Mouse (Mus musculus): ENCODE measurements around the gene Gm10518. TPM values are rescaled to one million over a fixed set of nuclear protein-coding genes. Genes with fewer than 3 reads are reported as not detected.

Gene Gm10518
- not detected in 2 replicates for polyA plus RNA-seq (2012; ENCODE audit: insufficient read depth, low replicate concordance)

DNA sequence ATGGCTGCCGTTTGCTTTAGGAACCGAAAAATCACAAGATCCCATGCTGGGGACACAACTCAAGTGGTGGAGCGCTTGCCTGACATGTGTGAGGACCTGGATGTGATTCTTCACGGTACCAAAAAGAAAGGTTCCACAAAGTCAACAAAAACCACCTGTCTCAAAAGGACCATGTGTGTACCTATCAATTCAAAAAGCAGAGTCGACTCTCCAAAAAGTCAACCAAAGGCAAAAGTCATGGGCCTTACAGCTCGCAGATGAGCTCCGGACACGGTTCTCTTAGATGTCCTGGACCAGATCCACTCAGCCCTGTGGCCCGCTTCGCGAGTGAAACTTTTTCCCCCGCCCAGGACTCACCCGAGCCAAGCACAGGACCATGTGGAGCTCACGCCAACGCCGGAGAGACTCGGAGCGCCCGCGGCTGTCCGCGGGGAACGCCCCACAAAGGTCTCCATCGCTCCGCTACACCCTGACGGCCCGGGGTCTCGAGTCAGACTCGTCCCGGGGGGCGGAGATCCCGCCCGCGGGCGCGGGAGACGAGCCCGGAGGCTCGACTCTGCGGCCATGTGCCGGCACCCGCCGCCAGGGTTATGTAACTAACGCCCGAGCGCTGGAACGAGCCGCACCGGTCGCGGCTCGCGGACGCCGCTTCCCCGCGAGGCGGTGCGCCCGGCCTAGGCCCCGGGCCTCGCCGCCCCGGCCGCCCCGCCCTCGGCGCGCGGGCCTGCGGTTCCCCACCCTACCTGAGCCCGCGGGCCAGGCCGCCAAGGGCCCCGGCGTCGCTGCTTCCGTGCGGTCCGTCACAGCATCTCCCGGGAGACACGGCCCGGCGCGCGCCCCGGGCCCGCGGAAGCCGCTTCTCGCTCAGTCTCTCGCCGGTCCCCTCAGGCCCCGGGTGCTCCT is at the start of gene Gm10518:
TSS of gene Gm10518 (plus strand) at position 767 of the 903 bp plus-strand sequence.
- Histone ChIP-seq H3K4me3 (replicated peaks) (peak within 1 kb of the TSS; percentile 95), H3K9me3 (no peaks in the 10 kb centered on the region), H3K27me3 (replicated peaks) (no peaks in the 10 kb centered on the region), H3K4me1 (peaks cover 52% of the 10 kb centered on the region), H3K36me3 (replicated peaks; ENCODE audit: low read length) (peaks cover 18% of the 10 kb centered on the region)
- TF ChIP-seq FLI1 (IDR thresholded peaks at IDR 0.05; ENCODE audit: low read length) (no peak), GATA1 (IDR thresholded peaks at IDR 0.05; ENCODE audit: borderline replicate concordance, low read length) (no peak)

DNA sequence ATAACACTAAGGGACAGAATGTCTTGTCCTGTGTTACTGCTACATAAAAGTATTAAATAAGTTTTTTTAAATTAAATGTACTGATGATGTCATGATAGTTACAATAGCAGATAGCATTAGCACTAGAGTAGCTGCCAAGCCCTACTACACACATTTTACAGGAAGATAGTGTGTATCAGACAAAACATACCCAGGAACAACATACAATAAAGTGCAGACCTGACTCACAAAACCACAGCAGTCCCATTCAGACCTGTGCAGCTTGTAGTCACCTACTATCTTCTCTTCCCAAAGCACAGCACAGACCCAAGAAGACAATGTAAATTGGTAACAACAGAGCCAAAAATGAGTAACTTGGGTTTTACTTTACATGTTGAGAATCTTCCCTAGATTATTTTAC is 46.7 kb upstream of the Gm10518 start:
- Histone ChIP-seq H3K36me3 (replicated peaks; ENCODE audit: low read length) (peaks cover 98% of the 10 kb centered on the region), H3K4me1 (peaks cover under 1% of the 10 kb centered on the region), H3K4me3 (replicated peaks) (no peak overlapping the region), H3K27me3 (replicated peaks) (no peaks in the 10 kb centered on the region), H3K9me3 (no peaks in the 10 kb centered on the region)
- TF ChIP-seq GATA1 (IDR thresholded peaks at IDR 0.05; ENCODE audit: borderline replicate concordance, low read length) (no peak), FLI1 (IDR thresholded peaks at IDR 0.05; ENCODE audit: low read length) (no peak)

DNA sequence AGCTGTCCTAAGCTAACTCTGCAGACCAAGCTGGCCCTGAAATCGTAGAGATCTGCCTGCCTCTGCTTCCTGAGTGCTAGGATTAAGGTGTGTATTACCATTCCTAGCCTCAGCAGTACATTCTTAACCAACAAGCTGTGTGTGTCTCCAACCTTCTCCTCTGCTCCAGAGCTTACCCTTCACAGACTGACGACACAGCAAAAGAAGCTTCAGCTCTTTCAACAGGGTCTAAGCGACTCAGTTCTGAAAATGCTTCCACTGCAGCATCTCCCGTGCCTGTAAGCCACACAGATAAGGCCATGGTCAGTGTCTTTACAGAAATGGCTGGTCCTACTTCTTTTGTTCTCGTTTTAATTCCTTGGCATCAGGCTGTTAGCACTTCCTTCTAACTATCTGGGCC is 43.1 kb upstream of the Gm10518 start:
- Histone ChIP-seq H3K4me1 (no peaks in the 10 kb centered on the region), H3K4me3 (replicated peaks) (no peak overlapping the region), H3K27me3 (replicated peaks) (no peaks in the 10 kb centered on the region), H3K36me3 (replicated peaks; ENCODE audit: low read length) (peaks cover 95% of the 10 kb centered on the region), H3K9me3 (no peaks in the 10 kb centered on the region)
- TF ChIP-seq GATA1 (IDR thresholded peaks at IDR 0.05; ENCODE audit: borderline replicate concordance, low read length) = no peak
- TF ChIP-seq FLI1 (IDR thresholded peaks at IDR 0.05; ENCODE audit: low read length) = no peak

DNA sequence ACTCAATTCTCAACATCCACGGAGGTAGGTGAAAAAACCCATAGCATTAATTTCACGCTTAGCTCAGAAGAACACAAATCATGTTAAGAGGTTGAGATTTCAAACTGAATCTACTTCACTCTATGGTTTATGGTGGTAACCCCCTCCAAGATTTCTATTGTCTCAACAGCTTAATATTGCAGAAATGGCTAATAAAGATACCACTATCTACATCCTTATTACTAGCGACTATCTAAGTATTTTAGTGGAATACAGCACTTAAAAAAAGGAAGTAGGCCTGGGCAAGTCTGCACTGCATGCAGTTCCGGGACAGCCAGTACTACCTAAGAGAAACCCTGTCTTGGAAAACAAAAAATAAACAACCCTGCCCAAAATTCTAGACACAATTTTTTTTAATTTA is 42.6 kb upstream of the Gm10518 start:
- Histone ChIP-seq H3K4me1 (no peaks in the 10 kb centered on the region), H3K9me3 (no peaks in the 10 kb centered on the region), H3K27me3 (replicated peaks) (no peaks in the 10 kb centered on the region), H3K4me3 (replicated peaks) (no peak overlapping the region), H3K36me3 (replicated peaks; ENCODE audit: low read length) (peaks cover 96% of the 10 kb centered on the region)
- TF ChIP-seq GATA1 (IDR thresholded peaks at IDR 0.05; ENCODE audit: borderline replicate concordance, low read length) (no peak), FLI1 (IDR thresholded peaks at IDR 0.05; ENCODE audit: low read length) (no peak)

DNA sequence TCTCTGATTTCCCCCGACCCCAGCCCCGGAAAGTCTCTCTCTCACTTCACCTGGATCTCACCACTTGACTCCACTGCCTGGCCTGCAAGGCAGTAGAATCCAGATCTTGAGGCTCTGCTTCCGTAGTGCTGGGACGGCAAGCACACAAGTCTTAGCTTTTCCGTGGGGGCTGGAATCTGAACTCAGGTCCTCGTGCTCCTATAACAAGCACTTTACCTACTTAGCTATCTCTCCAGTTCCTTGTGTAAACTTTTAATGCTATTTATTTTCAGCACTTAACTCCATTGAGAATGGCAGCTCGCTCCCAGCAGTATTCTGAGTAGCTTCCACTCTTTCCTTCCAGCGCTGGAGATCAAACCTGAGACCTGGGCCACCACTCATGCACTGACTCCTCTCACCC is 26.3 kb upstream of the Gm10518 start:
- TF ChIP-seq GATA1 (IDR thresholded peaks at IDR 0.05; ENCODE audit: borderline replicate concordance, low read length) (no peak), FLI1 (IDR thresholded peaks at IDR 0.05; ENCODE audit: low read length) (no peak)
- Histone ChIP-seq H3K27me3 (replicated peaks) (no peaks in the 10 kb centered on the region), H3K4me1 (no peaks in the 10 kb centered on the region), H3K4me3 (replicated peaks) (no peak overlapping the region), H3K36me3 (replicated peaks; ENCODE audit: low read length) (peaks cover 100% of the 10 kb centered on the region), H3K9me3 (no peaks in the 10 kb centered on the region)

DNA sequence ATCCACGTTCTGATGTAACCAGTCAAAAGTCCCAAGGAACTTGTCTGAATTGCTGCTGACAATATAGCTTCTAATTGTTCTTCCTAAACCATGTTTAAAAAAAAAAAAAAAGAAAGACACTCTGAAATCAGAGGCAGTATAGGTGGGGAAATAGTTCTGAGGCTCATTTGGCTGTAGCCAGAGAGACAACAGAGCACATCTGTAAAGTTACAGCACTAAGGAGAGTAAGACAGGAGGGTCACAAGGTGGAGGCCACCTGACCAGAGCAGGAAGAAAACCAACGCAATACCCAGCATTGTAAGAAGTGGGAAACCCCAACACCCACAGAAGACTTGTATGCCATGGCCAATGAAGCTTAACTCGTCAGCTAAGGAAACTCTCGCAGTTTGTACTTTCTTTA is 19.1 kb upstream of the Gm10518 start:
- no peak for TF ChIP-seq GATA1 (IDR thresholded peaks at IDR 0.05; ENCODE audit: borderline replicate concordance, low read length)
- no peak for TF ChIP-seq FLI1 (IDR thresholded peaks at IDR 0.05; ENCODE audit: low read length)
- peaks cover 4% of the 10 kb centered on the region; the same call in 1 of the 2 replicates for H3K4me1 ChIP-seq
- no peaks in the 10 kb centered on the region for H3K27me3 ChIP-seq (replicated peaks)
- H3K4me3 ChIP-seq (replicated peaks) = no peak overlapping the region
- no peaks in the 10 kb centered on the region for H3K9me3 ChIP-seq
- H3K36me3 ChIP-seq (replicated peaks; ENCODE audit: low read length) = peaks cover 96% of the 10 kb centered on the region

DNA sequence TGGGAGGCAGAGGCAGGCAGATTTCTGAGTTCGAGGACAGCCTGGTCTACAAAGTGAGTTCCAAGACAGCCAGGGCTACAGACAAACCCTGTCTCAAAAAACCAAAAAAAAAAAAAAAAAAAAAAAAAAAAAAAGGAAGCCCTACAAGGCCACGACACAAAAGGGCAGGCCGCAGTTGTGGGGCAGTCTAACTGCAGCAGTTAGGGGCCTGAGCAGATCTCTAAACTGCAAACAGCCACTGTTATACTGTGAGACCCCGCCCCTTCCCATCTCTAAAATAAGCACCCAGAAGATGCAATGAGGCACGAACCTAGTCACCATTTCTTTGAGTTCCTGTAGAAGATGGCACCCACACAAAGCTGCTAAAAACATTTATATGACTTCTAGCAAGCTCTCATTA is 17.7 kb upstream of the Gm10518 start:
- H3K4me3 ChIP-seq (replicated peaks) = no peak overlapping the region
- H3K9me3 ChIP-seq = no peaks in the 10 kb centered on the region
- TF ChIP-seq GATA1 (IDR thresholded peaks at IDR 0.05; ENCODE audit: borderline replicate concordance, low read length) = no peak
- no peak for TF ChIP-seq FLI1 (IDR thresholded peaks at IDR 0.05; ENCODE audit: low read length)
- H3K27me3 ChIP-seq (replicated peaks) = no peaks in the 10 kb centered on the region
- H3K36me3 ChIP-seq (replicated peaks; ENCODE audit: low read length) = peaks cover 96% of the 10 kb centered on the region
- H3K4me1 ChIP-seq = peaks cover 4% of the 10 kb centered on the region; the same call in 1 of the 2 replicates

DNA sequence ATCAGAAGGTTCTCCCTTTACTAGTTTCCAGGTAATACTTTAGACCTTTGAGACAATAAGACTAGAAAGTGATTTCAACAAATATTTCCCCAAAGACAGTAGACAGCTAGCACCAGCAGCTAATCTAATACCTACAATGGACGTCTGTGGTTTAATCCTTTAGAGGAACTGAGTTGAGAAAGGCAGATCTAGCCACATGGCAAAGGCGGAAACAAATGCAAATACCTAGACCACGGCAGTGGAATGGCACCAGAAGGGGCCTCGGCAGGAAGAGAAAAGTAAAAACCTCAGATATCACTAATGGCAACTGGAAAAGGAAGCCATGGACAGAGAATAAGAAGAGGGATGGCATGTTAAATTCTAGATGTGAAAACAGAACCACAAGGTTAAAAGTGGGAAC is 15.9 kb upstream of the Gm10518 start:
- Histone ChIP-seq H3K4me1 (peaks cover 4% of the 10 kb centered on the region; the same call in 1 of the 2 replicates), H3K9me3 (no peaks in the 10 kb centered on the region), H3K36me3 (replicated peaks; ENCODE audit: low read length) (peaks cover 95% of the 10 kb centered on the region), H3K27me3 (replicated peaks) (no peaks in the 10 kb centered on the region), H3K4me3 (replicated peaks) (no peak overlapping the region)
- no peak for TF ChIP-seq FLI1 (IDR thresholded peaks at IDR 0.05; ENCODE audit: low read length)
- no peak for TF ChIP-seq GATA1 (IDR thresholded peaks at IDR 0.05; ENCODE audit: borderline replicate concordance, low read length)

DNA sequence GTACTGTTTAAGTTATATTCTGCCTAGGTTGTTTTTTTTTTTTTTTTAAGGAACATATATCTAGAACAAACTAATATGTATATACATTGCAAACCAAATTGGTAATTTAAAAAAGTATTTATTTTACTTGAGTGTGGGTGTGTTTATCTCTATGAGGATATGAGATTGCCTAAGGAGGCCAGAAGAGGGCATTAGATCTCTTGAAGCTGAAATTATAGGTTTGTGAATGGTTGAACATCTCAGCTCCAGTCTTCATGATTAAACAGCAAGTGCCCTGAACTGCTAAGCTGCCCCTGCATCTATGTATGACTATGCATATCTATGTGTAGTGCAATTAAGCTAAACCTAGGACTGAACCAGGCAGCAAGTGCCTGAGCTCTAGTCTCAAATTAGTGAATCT is 4.4 kb upstream of the Gm10518 start:
- no peaks in the 10 kb centered on the region for H3K27me3 ChIP-seq (replicated peaks)
- TF ChIP-seq GATA1 (IDR thresholded peaks at IDR 0.05; ENCODE audit: borderline replicate concordance, low read length) (no peak), FLI1 (IDR thresholded peaks at IDR 0.05; ENCODE audit: low read length) (no peak)
- H3K36me3 ChIP-seq (replicated peaks; ENCODE audit: low read length) = peaks cover 57% of the 10 kb centered on the region
- no peaks in the 10 kb centered on the region for H3K9me3 ChIP-seq
- peaks cover 35% of the 10 kb centered on the region for H3K4me1 ChIP-seq
- H3K4me3 ChIP-seq (replicated peaks) = no peak overlapping the region

DNA sequence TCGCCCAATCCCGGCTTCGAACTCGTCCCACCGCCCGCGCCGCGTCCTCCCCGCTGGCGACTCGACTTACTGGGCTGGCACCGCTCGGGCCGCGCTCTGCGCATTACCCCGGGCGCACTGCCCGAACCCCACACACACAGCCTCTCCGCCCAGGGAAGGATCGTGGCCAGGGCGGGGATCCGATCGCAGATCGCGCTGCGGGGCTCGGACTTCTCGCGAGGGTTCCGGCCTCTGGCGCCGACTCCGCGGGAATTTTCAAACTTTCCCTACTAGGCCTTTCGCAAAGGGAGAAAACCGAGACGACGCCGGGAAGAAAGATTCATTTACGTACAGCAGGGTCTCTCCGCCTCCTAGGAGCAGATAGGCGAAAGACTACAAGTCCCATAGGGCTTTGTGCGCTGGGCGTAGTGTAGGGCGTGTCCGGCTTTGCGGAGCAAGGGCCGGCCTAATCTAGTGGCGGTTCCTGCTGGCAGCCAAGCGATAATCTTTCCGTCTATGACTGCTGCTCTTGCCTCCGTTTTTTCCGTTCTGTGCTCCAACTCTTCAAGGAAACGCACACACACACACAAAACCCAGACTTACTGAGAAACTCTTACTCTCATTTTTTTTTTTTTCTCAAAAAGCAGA is 450 bp downstream of the Gm10518 start, which contains the start of gene Ahctf1:
TSS of gene Ahctf1 (minus strand) at position 168 of the 627 bp plus-strand sequence.
- H3K4me1 ChIP-seq = peaks cover 52% of the 10 kb centered on the region
- no peaks in the 10 kb centered on the region for H3K27me3 ChIP-seq (replicated peaks)
- TF ChIP-seq GATA1 (IDR thresholded peaks at IDR 0.05; ENCODE audit: borderline replicate concordance, low read length) (no peak; the same call in 2 of the 3 replicates), FLI1 (IDR thresholded peaks at IDR 0.05; ENCODE audit: low read length) (peak; percentile 60; the same call in 1 of the 2 replicates)
- H3K4me3 ChIP-seq (replicated peaks) = peak within 1 kb of the TSS; percentile 95
- H3K36me3 ChIP-seq (replicated peaks; ENCODE audit: low read length) = peaks cover 13% of the 10 kb centered on the region
- no peaks in the 10 kb centered on the region for H3K9me3 ChIP-seq

Data from megakaryocyte, embryonic 14.5 days (primary cell).